ENCODE assay signal across 14 mouse cellular contexts in the genomic region with DNA sequence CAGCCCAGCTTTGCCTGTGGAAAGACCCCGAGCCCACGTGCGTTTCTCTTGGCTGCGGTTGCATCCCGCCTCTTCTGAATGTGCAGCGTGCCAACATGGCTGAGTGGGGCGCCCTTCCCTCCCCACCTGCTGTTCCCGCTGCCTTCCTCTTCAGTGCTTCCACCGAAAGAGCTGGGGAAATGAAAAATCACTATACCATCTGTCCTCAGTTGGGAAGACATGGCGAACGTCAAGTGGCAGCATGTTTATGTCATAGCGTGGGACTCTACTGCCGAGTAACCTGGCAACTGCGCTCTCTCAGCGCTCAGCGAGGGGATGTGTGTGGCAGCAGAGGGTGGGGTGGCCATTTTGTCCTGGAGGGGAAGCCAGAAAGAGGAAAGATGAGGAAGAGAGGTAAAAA. TPM values are rescaled to one million over a fixed set of nuclear protein-coding genes. Genes with fewer than 3 reads are reported as not detected.
DNase-seq lines count a peak whose midpoint lies in the region; ATAC-seq and TF ChIP-seq lines count a peak whose summit lies in the region.
"Had no signal": no experiment of that assay in that cellular context is flagged by ENCODE, and none has a peak within 500 bp of the region (broad histone marks: within the 10 kb centered on the region; RNA-seq: fewer than 3 reads in every experiment).

No protein-coding gene starts in this region.

- WGBS in hindbrain, postnatal 0 days: 55% methylated on average over 16 of the region's 16 CpGs
- WGBS in hindbrain, embryonic 12.5 days: 87% methylated on average over 16 of the region's 16 CpGs
- 84% methylated on average over 16 of the region's 16 CpGs for WGBS in midbrain, embryonic 13.5 days

- H3K27ac ChIP-seq in hindbrain, postnatal 0 days: peak overlapping the region; percentile 45; the same call in 1 of the 2 replicates
- H3K27ac ChIP-seq in hindbrain, embryonic 12.5 days: no peak overlapping the region
- peak overlapping the region; percentile 70 for H3K27ac ChIP-seq in left cerebral cortex, adult 2 months
- no peak overlapping the region for H3K27ac ChIP-seq in midbrain, embryonic 13.5 days
- H3K27ac ChIP-seq: embryonic facial prominence, embryonic 15.5 days; neural tube, embryonic 15.5 days had no signal

- no peaks in the 10 kb centered on the region for H3K4me1 ChIP-seq in hindbrain, postnatal 0 days (ENCODE audit: insufficient read depth, low read length)
- no peaks in the 10 kb centered on the region for H3K4me1 ChIP-seq in hindbrain, embryonic 12.5 days
- no peaks in the 10 kb centered on the region for H3K4me1 ChIP-seq in midbrain, embryonic 13.5 days (replicated peaks)
- H3K4me1 ChIP-seq: embryonic facial prominence, embryonic 15.5 days had no signal

- no peak overlapping the region for H3K4me3 ChIP-seq in hindbrain, postnatal 0 days (ENCODE audit: low read length)
- H3K4me3 ChIP-seq in hindbrain, embryonic 12.5 days: no peak overlapping the region
- no peak overlapping the region for H3K4me3 ChIP-seq in left cerebral cortex, adult 2 months
- no peak overlapping the region for H3K4me3 ChIP-seq in midbrain, embryonic 13.5 days (replicated peaks)
- H3K4me3 ChIP-seq: embryonic facial prominence, embryonic 15.5 days; neural tube, embryonic 15.5 days had no signal

- no peak overlapping the region for H3K4me2 ChIP-seq in hindbrain, postnatal 0 days (ENCODE audit: low read depth, low read length)
- no peak overlapping the region for H3K4me2 ChIP-seq in hindbrain, embryonic 12.5 days (replicated peaks)
- no peak overlapping the region for H3K4me2 ChIP-seq in midbrain, embryonic 13.5 days (replicated peaks)
- H3K4me2 ChIP-seq: embryonic facial prominence, embryonic 15.5 days; neural tube, embryonic 15.5 days had no signal

- H3K36me3 ChIP-seq in hindbrain, postnatal 0 days (ENCODE audit: insufficient read depth, low read length): no peaks in the 10 kb centered on the region
- H3K36me3 ChIP-seq in hindbrain, embryonic 12.5 days: no peaks in the 10 kb centered on the region
- no peaks in the 10 kb centered on the region for H3K36me3 ChIP-seq in midbrain, embryonic 13.5 days
- H3K36me3 ChIP-seq: embryonic facial prominence, embryonic 15.5 days; neural tube, embryonic 15.5 days had no signal

- no peaks in the 10 kb centered on the region for H3K9me3 ChIP-seq in hindbrain, postnatal 0 days (ENCODE audit: low read length)
- no peaks in the 10 kb centered on the region for H3K9me3 ChIP-seq in hindbrain, embryonic 12.5 days (replicated peaks)
- H3K9me3 ChIP-seq in midbrain, embryonic 13.5 days: no peaks in the 10 kb centered on the region
- H3K9me3 ChIP-seq: embryonic facial prominence, embryonic 15.5 days; neural tube, embryonic 15.5 days had no signal

- DNase-seq in hindbrain, postnatal 0 days (ENCODE audit: low spot score): peak; percentile 48
- peak; percentile 83 to 90 for DNase-seq in layer of hippocampus, adult 18-20 months (ENCODE audit: low spot score in 2 of 2)
- DNase-seq in left cerebral cortex, adult 2 months (ENCODE audit: extremely low spot score in 1 of 2, low spot score in 2 of 2): peak; percentile 48 to 62
- peak; percentile 92 for DNase-seq in telencephalon, adult 2 months (ENCODE audit: low read depth, low spot score)
- DNase-seq in kidney, adult 8-10 months: no peak
- DNase-seq: adrenal gland, postnatal 14 days; gastrocnemius, postnatal 10 days; kidney, postnatal 14 days; lung, postnatal 10 days had no signal

- no peaks in the 10 kb centered on the region for H3K27me3 ChIP-seq in hindbrain, postnatal 0 days (ENCODE audit: insufficient read depth, low read length)
- H3K27me3 ChIP-seq in hindbrain, embryonic 12.5 days: no peaks in the 10 kb centered on the region; the same call in 1 of the 2 replicates
- H3K27me3 ChIP-seq in midbrain, embryonic 13.5 days: 0 out of 2 replicates have a peak, but pooled peaks cover 3% of the 10 kb centered on the region
- H3K27me3 ChIP-seq: neural tube, embryonic 15.5 days had no signal

- no peak overlapping the region for H3K9ac ChIP-seq in hindbrain, postnatal 0 days (replicated peaks; ENCODE audit: low read length)
- H3K9ac ChIP-seq in hindbrain, embryonic 12.5 days: no peak overlapping the region
- H3K9ac ChIP-seq in midbrain, embryonic 13.5 days (replicated peaks): no peak overlapping the region
- H3K9ac ChIP-seq: embryonic facial prominence, embryonic 15.5 days; neural tube, embryonic 15.5 days had no signal

- no peak for ATAC-seq in hindbrain, postnatal 0 days
- ATAC-seq in hindbrain, embryonic 12.5 days (ENCODE audit: low FRiP score): no peak
- no peak for ATAC-seq in midbrain, embryonic 13.5 days
- ATAC-seq: inflammation-experienced regulatory T-cells, adult 6 months had no signal

- TF ChIP-seq CTCF in hindbrain, postnatal 0 days (IDR thresholded peaks at IDR 0.05; ENCODE audit: low read depth): no peak
- TF ChIP-seq CTCF in left cerebral cortex, adult 2 months (IDR thresholded peaks at IDR 0.05): no peak

- intact Hi-C loops in left cerebral cortex, adult 2 months (cut with DNase I): no loop called here

RNA-seq across cellular contexts. Expression of a gene that starts 23.6 kb away (rescaled TPM):
- total RNA-seq in hindbrain, postnatal 0 days (2014; rRNA removed): 97.2 and 99.5 TPM in 2 replicates
- 200 and 205 TPM in 2 replicates for polyA plus RNA-seq in hindbrain, postnatal 0 days (2015; fragmentation: Nextera tagmentation; extraction: Ambion mirVana)
- polyA plus RNA-seq in hindbrain, embryonic 12.5 days (2016; fragmentation: Nextera tagmentation; extraction: Ambion mirVana): 115 and 129 TPM in 2 replicates
- 100 to 1,000 TPM; 142 to 166 TPM for total RNA-seq in layer of hippocampus, adult 18-20 months (2021)
- 100 to 1,000 TPM; 137 to 138 TPM for total RNA-seq in left cerebral cortex, adult 2 months (2021)
- polyA plus RNA-seq in midbrain, embryonic 13.5 days (2015; fragmentation: Nextera tagmentation; extraction: Ambion mirVana): 108 and 114 TPM in 2 replicates

Comparison
In these comparisons a context has a peak if more than half of its experiments do, and no peak if none do; other contexts are left out.
1. H3K27ac ChIP-seq: peak in hindbrain, postnatal 0 days (single experiment) and left cerebral cortex, adult 2 months (single experiment); none in hindbrain, embryonic 12.5 days (single experiment) and midbrain, embryonic 13.5 days (single experiment).
2. DNase-seq: peak in hindbrain, postnatal 0 days (single experiment), layer of hippocampus, adult 18-20 months (2 of 2), left cerebral cortex, adult 2 months (2 of 2) and telencephalon, adult 2 months (single experiment); none in kidney, adult 8-10 months (0 of 2).